Mouse (Mus musculus): Measurements from ENCODE around the gene 1810009A15Rik.
"Not testable (repeated sequence)": the region's sequence is repeated elsewhere in the genome, so short reads cannot be mapped to it uniquely, and the experiment has no call there.

The 1810009A15Rik gene

DNA sequence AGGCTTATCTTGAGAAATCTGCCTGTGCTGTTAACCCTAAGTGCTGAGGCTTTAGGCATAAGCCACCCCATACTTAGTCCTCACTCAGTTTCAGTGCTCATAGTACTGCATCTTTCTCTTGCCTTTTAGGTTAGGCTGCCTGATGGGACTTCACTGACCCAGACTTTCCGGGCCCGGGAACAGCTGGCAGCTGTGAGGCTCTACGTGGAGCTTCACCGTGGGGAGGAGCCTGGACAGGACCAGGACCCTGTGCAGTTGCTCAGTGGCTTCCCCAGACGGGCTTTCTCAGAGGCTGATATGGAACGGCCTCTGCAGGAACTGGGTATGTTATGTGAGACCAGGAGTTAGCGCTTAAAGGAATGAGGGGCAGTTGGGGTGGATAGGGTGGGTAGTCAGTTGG, 13.6 kb upstream of the 1810009A15Rik start:
- DNase-seq (ENCODE audit: extremely low spot score, low read depth, low spot score) = no peak

DNA sequence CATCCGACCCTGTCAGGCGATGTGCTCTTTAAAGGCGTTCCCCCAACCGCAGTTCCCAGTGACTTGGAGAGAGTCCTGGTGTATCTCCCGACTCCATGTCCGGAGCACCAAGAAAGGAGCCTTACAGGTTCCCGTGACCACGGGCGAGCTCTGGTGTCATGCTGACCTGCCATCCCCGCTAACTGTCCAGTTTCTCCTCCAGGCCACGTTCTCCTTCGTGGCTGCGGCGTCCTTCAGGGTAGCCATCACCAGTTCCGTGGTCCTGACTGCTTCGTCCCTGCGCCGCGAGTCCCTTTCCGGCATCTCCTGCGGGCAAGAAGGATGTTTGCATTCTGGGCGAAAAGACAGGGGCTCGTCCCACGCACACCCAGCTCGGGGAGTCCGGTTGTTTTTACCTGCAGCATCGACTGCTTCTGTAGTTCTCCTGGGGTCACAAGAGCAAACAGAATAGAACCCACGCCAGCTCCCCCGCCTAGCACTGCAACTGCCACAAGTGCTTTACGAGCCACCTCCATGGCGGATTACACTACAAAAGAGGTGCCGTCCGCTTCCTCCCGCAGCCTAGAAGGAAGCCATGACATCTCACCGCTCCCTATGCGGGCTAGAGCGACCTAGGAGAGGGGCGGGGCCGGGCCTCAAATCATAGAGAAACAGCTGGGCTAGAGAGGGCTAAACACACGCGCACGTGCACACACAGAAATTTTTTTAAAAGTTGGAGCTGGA, 8.2 kb upstream of the 1810009A15Rik start, which contains the start of gene Uqcc3:
Gene Uqcc3, minus strand, starts transcription at position 613 of the 723 bp plus-strand sequence.
- DNase-seq (ENCODE audit: extremely low spot score, low read depth, low spot score) = no peak

DNA sequence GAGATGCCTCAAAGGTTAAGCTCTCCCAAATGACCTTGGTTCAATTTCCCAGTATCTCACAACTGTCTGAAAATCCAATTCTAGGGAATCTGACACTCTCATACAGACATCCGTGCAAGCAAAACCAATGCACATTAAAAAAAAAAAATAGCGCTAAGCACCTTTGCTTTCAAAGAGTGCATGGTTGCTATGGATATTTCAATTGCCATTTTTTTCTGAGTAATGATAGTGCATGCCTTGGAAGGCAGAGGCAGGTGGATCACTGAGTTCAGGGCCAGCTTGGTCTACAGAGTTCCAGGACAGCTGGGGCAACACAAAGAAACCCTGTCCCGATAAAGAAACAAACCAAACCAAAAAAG, 7.6 kb upstream of the 1810009A15Rik start:
- no peak for DNase-seq (ENCODE audit: extremely low spot score, low read depth, low spot score)

DNA sequence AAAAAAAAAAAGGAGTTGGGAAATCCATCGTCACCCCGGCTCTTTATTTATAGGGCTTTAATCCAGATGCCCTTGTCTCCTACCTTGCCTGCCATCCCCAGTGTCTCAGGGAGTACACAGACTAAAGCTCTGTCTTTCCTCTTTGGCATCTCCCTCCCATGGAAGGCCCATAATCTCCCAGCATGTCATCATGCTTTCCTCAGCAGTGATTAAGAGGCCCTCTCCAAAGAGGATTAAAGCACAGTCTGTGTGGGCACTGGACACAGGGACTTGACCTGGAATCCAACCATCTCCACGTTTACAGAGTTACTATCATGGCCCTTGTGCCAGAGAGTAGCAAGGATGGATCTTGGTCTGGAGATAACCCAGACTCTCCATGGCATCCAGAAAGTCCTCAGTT, 5.0 kb upstream of the 1810009A15Rik start, which contains the start of the genes Lbhd1 and Gm49403:
Gene Lbhd1, plus strand, starts transcription at position 117 of the 400 bp plus-strand sequence.
Gene Gm49403, plus strand, starts transcription at position 315 of the 400 bp plus-strand sequence.
- DNase-seq (ENCODE audit: extremely low spot score, low read depth, low spot score) = no peak

DNA sequence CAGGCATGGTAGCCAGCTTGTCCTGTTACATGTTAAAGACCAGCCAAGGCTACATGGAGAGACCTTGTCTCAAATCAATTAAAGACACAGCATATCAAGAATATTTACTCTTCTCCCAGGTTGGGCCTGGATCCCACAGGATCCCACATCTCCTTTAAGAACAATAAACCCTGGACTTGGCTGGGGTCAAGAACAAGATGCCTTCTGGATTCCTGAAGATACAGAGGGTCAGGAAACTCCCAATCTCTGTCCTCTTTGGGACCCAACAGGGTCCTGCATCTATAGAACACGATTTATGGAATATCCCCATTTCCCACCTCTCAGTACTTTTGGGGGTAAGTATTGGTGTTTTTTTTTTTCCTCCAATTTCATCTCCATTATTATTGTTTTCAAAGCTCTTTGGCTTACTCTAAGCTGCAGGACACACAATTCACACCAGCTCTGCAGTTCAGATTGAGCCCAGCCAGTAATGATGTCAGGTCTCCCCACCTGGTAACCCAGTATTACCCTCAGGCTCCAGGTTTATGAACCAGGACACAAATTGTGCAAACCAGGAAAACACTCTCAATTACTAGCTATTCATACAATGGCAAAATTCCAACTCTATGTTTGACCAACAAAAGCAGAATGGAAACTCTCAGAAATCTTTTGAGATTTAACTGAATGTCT, 1.6 kb upstream of the 1810009A15Rik start:
- DNase-seq (ENCODE audit: extremely low spot score, low read depth, low spot score) = no peak

DNA sequence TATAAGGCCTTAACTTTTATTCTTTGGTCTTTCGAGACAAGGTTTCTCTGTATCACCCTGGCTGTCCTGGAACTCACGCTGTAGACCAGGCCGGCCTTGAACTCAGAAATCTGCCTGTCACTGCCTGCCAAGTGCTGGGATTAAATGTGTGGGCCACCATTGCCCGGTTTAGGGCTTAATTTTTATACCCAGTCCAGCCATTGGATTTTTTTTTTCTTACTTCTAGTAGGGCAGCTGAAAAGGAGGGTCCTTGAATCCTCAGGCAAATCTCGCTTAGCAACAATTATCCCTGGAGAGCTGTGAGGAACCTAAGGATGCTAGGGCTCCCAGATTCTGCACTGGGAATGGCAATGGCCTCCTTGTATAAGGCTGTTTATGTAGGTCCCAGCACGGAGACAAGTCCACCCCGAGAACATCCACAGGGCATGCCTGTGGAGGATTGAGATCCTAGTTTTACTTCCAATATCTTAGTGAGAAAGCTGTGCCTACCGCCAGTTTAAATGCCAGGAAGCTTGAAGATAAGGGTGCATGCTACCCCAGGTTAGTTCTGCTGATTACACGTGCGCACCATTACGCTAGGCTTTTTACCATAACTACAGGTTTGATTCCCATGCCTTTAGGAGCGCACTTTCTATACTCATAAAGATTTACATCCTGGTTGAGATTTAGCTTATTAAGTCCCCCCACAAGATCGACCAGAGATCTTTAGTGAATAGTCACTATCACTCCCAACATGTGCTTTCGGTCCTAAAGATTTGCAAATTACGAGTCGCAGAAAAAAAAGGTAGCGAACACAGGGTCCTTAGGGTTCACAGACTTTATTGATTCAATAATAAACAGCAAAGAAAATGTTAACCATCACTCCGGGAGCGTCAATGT, 829 bp upstream of the 1810009A15Rik start:
- DNase-seq (ENCODE audit: extremely low spot score, low read depth, low spot score) = no peak

DNA sequence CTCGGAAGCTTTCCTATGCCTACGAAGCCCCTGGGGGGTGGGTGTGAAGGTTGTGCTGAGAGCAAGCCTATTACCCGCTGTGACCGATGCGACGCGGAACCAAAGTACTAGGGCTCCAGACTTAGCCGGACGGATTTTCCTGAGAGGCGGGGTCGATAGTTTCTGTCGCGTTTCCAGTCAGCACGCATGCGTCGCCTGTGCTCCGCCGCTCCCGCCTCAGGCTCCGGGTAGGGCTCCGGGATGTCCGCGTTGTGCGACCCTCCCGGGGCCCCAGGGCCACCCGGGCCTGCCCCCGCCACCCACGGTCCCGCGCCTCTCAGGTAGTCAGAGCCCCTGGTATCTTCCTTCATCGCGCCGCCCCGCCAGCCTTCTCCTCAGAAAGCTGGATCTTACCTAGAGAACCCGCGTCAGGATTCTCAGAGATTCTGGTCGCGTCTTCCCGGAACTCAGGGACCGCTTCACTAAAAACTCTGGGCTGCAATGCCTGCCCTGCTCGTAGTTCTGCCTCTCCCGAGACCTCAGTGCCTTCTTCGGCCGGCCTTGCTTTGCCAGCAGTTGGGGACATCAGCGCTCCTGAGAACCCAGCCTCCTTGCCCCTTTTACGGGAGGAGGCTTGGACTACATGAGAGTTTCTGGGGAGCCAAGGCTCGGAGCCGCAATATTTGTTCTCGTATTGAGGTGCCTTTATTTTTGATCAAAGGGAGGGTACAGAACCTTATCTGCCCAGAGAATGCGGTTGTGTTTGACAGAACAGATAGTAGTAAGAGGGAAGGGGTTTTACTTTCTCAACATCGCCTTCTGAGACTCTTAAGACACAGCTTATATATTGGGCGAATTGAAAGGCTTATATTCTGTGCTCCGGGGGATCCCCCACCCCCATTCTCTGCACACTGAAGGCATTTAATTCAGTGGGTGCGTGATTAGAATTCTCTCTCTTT, 4.4 kb downstream of the 1810009A15Rik start, which contains the start of gene Ints5:
Gene Ints5, plus strand, starts transcription at position 177 of the 938 bp plus-strand sequence.
- no peak for DNase-seq (ENCODE audit: extremely low spot score, low read depth, low spot score)

DNA sequence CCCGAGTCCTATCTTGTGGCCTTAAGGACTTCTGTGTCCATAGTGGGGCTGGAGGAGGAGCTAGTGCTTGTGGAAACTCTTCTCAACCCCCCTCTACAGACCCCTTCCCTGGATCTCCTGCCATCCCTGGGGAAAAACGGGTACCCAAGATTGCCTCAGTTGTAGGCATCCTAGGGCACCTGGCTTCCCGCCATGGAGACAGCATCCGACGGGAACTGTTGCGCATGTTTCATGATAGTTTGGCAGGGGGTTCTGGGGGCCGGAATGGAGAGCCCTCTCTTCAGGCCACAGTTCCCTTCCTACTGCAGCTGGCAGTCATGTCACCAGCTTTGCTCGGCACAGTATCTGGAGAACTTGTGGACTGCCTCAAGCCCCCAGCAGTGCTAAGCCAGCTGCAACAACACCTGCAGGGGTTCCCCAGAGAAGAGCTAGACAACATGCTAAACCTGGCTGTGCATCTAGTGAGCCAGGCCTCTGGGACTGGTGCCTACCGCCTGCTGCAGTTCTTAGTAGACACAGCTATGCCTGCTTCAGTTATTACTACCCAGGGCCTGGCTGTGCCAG, 6.8 kb downstream of the 1810009A15Rik start:
- no peak for DNase-seq (ENCODE audit: extremely low spot score, low read depth, low spot score)

DNA sequence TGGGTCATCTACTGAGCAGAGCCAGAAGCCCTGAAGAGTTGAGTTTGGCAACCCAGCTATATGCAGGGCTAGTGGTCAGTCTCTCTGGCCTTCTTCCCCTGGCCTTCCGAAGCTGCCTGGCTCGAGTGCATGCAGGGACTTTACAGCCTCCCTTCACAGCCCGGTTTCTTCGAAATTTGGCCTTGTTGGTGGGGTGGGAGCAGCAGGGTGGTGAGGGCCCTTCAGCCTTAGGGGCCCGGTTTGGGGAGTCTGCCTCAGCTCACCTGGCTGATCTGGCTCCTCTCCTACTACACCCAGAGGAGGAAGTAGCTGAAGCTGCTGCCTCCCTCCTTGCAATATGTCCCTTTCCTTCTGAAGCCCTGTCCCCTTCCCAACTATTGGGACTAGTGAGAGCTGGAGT, 7.6 kb downstream of the 1810009A15Rik start:
- DNase-seq (ENCODE audit: extremely low spot score, low read depth, low spot score) = not testable (repeated sequence)

DNA sequence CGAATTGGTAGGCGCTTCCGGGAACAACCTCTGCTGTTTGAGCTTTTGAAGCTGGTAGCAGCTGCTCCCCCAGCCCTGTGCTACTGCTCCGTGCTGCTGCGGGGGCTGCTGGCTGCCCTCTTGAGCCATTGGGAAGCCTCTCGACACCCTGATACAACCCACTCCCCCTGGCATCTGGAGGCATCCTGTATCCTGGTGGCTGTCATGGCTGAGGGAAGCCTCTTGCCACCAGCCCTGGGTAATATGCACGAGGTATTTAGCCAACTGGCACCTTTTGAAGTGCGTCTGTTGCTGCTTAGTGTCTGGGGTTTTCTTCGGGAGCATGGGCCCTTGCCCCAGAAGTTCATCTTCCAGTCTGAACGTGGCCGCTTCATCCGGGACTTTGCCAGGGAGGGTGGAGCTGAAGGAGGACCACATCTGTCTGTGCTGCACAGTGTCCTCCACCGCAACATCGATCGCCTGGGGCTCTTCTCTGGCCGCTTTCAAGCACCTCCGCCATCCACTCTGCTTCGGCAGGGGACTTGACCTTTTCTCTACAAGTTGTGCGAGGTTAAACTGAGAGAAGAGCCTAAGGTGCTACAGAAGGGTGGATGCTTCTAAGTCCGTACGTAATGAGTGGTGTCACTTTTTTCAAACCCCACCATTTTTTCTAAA, 8.7 kb downstream of the 1810009A15Rik start:
- DNase-seq (ENCODE audit: extremely low spot score, low read depth, low spot score) = not testable (repeated sequence)

DNA sequence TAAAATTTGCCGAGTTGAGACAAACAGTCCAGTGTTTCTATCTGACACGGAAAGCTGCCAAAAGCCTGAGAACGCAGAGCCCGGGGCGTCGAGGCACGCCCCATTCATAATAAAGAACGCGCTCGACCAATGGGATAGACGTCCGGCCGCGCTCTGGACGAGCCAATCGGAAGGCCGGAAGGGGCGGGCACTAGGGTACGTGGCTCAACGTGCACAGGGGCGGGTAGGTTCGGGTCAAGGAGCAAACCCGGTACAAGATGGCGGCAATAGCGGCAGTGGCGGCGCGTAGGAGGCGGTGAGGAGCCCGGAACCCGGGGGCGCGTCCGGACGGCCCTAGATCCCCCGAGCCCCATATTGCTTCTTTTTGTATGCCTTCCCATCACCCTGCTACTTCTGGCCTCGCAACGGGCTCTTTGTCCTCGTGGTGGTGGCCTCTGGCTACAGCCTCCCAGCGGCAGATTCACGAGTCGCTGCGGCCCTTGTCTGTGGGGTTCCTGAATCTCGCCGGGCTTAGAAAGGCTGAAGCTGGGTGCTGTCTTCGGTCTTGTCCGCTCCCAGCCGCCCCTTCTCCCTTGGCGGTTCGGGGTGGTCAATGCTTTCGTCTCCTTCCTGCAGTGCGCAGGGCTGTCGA, 9.3 kb downstream of the 1810009A15Rik start, which contains the start of gene Ganab:
Gene Ganab, plus strand, starts transcription at position 207 of the 631 bp plus-strand sequence.
- DNase-seq (ENCODE audit: extremely low spot score, low read depth, low spot score) = peak; percentile 89

DNA sequence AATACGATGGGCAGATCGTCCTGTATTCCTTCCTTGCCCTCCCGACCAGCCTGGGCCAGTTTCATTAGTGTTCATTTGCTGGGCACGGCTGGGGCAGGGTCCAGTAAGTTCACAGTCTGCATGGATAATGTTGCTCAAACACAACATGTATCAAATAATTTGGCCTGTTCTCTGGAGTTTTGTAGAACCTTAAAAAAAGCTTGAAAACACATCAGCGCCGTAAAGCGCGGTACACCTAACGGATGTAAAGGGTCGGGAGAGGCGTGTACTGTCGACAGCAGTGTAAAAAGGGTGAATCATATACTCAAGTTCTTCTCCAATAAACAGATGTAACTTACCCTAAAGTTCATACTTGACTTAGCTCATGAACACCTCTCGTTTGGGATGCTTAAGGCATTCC, 9.9 kb downstream of the 1810009A15Rik start:
- DNase-seq (ENCODE audit: extremely low spot score, low read depth, low spot score) = no peak

DNA sequence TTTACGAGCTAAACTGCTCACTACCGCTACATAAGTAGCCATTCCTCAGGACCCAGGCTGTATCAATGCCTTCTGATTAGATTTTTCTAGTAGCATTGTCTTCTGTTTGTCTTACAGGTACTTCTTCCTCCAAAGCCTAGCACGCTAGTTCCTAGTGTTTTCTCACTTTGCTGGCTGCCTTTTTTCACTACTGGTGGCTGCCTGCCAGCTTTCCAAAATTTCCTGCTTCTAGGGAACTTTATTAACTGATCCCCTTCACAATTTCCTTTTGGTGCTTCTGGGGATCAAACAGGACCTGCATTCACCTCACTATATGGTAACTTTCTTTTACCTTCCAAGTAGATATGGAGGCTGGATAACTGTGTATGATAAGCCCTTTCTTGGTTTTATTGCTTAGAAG, 10.4 kb downstream of the 1810009A15Rik start:
- DNase-seq (ENCODE audit: extremely low spot score, low read depth, low spot score) = no peak

DNA sequence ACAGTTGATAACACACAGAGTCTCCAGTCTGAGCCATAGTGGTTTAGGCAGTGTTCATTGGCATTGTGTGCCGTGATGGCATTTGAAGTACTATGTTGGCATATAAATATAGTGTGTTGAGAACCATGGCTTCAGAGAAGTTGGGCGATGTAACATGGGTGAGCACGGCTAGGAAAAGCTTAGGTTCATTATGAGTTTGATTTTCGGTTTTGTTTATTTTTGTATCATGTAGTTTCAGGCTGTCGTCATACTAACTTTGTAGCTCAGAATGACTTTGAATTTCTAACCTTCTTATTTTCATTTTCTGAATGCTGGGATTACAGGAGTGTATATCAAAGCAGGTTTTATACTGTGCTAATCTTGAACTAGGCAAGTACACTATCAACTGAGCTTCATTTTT, 14.8 kb downstream of the 1810009A15Rik start:
- no peak for DNase-seq (ENCODE audit: extremely low spot score, low read depth, low spot score)

DNA sequence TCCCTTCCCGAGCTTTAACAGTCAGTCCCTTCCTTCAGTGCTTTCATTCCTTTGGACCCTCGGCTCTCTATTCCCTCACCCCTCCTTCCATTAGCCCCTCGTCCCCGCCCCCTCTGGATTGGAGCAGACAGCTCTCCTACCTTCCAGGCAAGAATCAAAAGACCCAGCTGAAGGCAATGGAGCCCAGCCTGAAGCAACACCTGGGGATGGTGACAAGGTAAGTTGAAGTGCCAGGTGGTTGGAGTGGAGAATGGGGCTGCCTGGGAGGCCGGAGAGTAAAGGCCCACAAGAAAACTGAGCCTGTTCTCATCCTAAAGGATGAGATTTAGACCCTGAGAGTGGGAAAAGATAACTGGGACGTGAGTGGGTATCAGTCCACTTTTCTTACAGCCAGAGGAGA, 19.9 kb downstream of the 1810009A15Rik start:
- no peak for DNase-seq (ENCODE audit: extremely low spot score, low read depth, low spot score)

DNA sequence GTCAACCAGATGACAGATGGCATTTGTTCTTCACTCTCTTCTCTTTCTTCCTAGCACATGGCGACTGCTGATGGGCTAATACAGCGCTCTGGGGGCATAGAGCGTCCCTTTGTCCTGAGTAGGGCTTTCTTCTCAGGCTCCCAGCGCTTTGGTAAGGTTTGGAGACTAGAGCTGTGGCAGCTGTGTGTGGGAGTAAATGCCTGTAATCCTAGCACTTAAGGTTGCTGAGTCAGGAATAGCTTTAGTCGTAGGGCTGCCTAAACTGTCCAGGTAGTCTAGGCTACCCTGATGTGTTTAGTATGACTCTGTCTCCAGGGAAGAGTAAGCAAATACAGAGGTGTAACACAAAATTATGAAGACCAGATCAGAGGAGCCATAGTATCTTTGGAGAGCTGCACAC, 23.2 kb downstream of the 1810009A15Rik start:
- DNase-seq (ENCODE audit: extremely low spot score, low read depth, low spot score) = no peak

DNA sequence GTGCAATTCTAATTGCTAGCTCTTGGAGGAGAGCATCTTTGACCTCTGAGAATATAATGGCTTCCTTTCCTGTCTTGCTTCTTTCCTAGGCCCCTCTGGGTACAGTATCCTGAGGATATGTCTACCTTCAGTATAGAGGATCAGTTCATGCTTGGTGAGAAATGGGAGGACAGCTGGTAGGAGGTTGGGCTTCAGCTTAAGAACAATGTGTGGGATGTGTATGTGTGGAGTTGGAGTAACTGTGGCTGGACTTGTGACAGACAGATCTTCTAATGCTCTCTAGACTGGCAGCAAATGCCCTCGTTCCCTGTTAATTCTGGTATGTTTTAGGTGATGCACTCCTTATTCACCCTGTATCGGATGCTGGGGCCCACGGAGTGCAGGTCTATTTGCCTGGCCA, 25.6 kb downstream of the 1810009A15Rik start:
- DNase-seq (ENCODE audit: extremely low spot score, low read depth, low spot score) = no peak

DNA sequence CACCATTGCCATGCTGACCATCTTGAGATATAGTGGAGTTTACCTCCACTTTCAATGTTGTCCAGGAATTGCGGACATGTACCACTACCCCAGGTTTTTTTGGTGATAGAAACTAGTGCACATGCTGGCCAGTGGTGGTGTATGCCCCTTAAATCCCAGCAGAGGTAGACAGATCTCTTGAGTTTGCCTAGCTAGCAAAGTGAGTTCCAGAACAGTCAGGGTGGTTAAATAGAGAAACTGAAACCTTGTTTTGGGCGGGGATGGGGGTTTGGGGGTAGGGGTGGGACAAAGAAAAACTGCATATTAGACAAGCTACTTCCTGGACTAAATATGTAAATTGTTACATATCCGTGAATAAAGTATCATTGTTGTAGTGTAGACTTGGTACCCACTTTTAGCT, 30.3 kb downstream of the 1810009A15Rik start:
- DNase-seq (ENCODE audit: extremely low spot score, low read depth, low spot score) = no peak

DNA sequence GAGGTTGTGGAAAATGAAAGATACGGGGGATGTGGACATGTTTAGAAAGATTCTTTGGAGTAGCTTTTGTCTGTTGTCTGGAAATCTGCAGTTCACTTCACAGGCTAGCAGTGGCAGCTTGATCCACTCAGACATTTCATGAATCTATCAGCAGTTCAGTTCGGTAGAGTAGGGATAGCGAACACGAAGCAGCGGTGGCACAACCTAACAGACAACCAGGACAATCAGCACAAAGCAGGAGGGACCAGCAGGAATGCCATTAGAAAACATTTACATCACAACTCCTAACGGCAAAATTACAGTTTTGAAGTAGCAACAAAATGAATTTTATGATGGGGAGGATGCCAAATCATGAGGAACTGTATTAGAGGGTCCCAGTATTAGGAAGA, 31.0 kb downstream of the 1810009A15Rik start:
- DNase-seq (ENCODE audit: extremely low spot score, low read depth, low spot score) = no peak

Measured in hindlimb bud, embryonic 11.5 days (tissue).